Mouse (Mus musculus) liver, adult 2 months (tissue): ENCODE data around the gene Mblac2. TPM values are rescaled to one million over a fixed set of nuclear protein-coding genes. Genes with fewer than 3 reads are reported as not detected.
A peak's percentile ranks its signal among the peaks of the same experiment; 100 is the strongest.

Experiments
- DNase-seq: peaks from one replicate; pipeline ENCODE4 v3.0.0-alpha.2; 2011; ENCODE audit warnings: low read depth, low spot score; ENCODE audit errors: extremely low read depth
- H3K27ac ChIP-seq: fragments of 200-500 bp; replicated peaks from 2 replicates; pipeline ENCODE4 v1.5.1; 2012; ENCODE audit warnings: low read depth, mild to moderate bottlenecking, control low read depth, inconsistent platforms, low read length; ENCODE audit not compliant: insufficient read depth
- H3K27me3 ChIP-seq: fragments of 200-500 bp; 2 replicates; pipeline ENCODE4 v1.6.1; 2012; ENCODE audit warnings: mild to moderate bottlenecking, moderate library complexity, low read length, inconsistent platforms; ENCODE audit not compliant: control insufficient read depth, insufficient read depth
- H3K36me3 ChIP-seq: fragments of 200-500 bp; 2 replicates; pipeline ENCODE4 v1.6.1; 2012; ENCODE audit warnings: low read length, inconsistent platforms; ENCODE audit not compliant: control insufficient read depth, insufficient read depth
- H3K4me1 ChIP-seq: fragments of 200-500 bp; 2 replicates; pipeline ENCODE4 v1.6.1; 2011; ENCODE audit warnings: low read length; ENCODE audit not compliant: control insufficient read depth, insufficient read depth
- H3K4me3 ChIP-seq: fragments of 200-500 bp; 2 replicates; pipeline ENCODE4 v1.5.1; 2011; ENCODE audit warnings: low read depth, mild to moderate bottlenecking, control low read depth, low read length, moderate library complexity; ENCODE audit not compliant: insufficient read depth
- H3K79me2 ChIP-seq: fragments of 200-500 bp; 2 replicates; pipeline ENCODE4 v1.6.1; 2012; ENCODE audit warnings: inconsistent platforms, mild to moderate bottlenecking, low read length, moderate library complexity; ENCODE audit not compliant: control insufficient read depth, insufficient read depth
- H3K9ac ChIP-seq: fragments of 200-500 bp; 2 replicates; pipeline ENCODE4 v1.6.1; 2012; ENCODE audit warnings: low read depth, mild to moderate bottlenecking, control low read depth, inconsistent platforms, low read length
- CTCF ChIP-seq: fragments of 200-500 bp; IDR thresholded peaks from 2 replicates; pipeline ENCODE4 v1.5.1; 2011; ENCODE audit warnings: low read depth, low read length, control low read depth
- POLR2A ChIP-seq: fragments of 200-500 bp; IDR thresholded peaks from 2 replicates; pipeline ENCODE4 v1.6.1; 2011; ENCODE audit warnings: low read length, control low read depth; ENCODE audit not compliant: insufficient read depth; ENCODE audit errors: extremely low read depth
- WGBS: fragments of 180-500 bp; shearing (Covaris S2); methylation state at CpG from one replicate; pipeline ENCODE4 v1.1.7; 2018; 5-methylcytosine and 5-hydroxymethylcytosine counted together
- polyA plus RNA-seq: library from polyadenylated mRNA; depleted of rRNA; stranded (reverse); fragments of >200 nt; gene quantifications from 2 replicates; pipeline ENCODE4 v1.2.3, GENCODE M21; 2012; rRNA removed
- total RNA-seq: library from RNA; depleted of rRNA; stranded (reverse); fragments of >200 nt; gene quantifications from 2 replicates; pipeline ENCODE4 v1.2.3, GENCODE M21; 2014; rRNA removed

Mblac2 gene
- total RNA-seq (5.8 and 6.3 TPM in 2 replicates), polyA plus RNA-seq (4.9 and 5.5 TPM in 2 replicates)

GRCm38 (mm10) chr13:81710775-81711545 lies at the start of gene Mblac2, which contains the start of gene Polr3g:
Gene Mblac2 (plus strand): TSS chr13:81711341.
Gene Polr3g (minus strand): TSS chr13:81711013.
- peak; percentile 90 for DNase-seq
- Histone ChIP-seq H3K36me3 (no peaks in the 10 kb centered on the region), H3K4me3 (peak within 1 kb of the TSS; percentile 72), H3K27me3 (no peaks in the 10 kb centered on the region), H3K4me1 (peaks cover 8% of the 10 kb centered on the region), H3K27ac (peak within 1 kb of the TSS; percentile 80), H3K9ac (peak within 1 kb of the TSS; percentile 82), H3K79me2 (peaks cover 9% of the 10 kb centered on the region)
- under 1% methylated on average over 61 of the region's 61 CpGs for WGBS
- TF ChIP-seq POLR2A (peak; percentile 65; the same call in 1 of the 2 replicates), CTCF (no peak)

- no peaks in the 10 kb centered on the region for H3K27me3 ChIP-seq
- peak; percentile 45 for DNase-seq
- no peak overlapping the region for H3K9ac ChIP-seq
- H3K36me3 ChIP-seq = peaks cover 35% of the 10 kb centered on the region
- H3K27ac ChIP-seq = peak overlapping the region; percentile 32; the same call in 1 of the 2 replicates
- peaks cover 11% of the 10 kb centered on the region for H3K4me1 ChIP-seq
- 42% methylated on average over 12 of the region's 12 CpGs for WGBS
- no peak overlapping the region for H3K4me3 ChIP-seq
- TF ChIP-seq POLR2A = no peak
- TF ChIP-seq CTCF = no peak
- peaks cover 13% of the 10 kb centered on the region; the same call in 1 of the 2 replicates for H3K79me2 ChIP-seq
Observed at GRCm38 (mm10) chr13:81663566-81664330, 47.4 kb upstream of the Mblac2 start.

GRCm38 (mm10) chr13:81664331-81664698 lies 46.8 kb upstream of the Mblac2 start:
- no peak for TF ChIP-seq CTCF
- TF ChIP-seq POLR2A = no peak
- Histone ChIP-seq H3K4me1 (peaks cover 8% of the 10 kb centered on the region), H3K79me2 (peaks cover 13% of the 10 kb centered on the region; the same call in 1 of the 2 replicates), H3K27me3 (no peaks in the 10 kb centered on the region), H3K36me3 (peaks cover 39% of the 10 kb centered on the region), H3K9ac (no peak overlapping the region), H3K4me3 (no peak overlapping the region), H3K27ac (peak overlapping the region; percentile 32; the same call in 1 of the 2 replicates)
- peak; percentile 68 for DNase-seq
- WGBS = 47% methylated on average over 5 of the region's 5 CpGs

- H3K27ac ChIP-seq = no peak overlapping the region
- peaks cover 8% of the 10 kb centered on the region for H3K4me1 ChIP-seq
- no peak for DNase-seq
- peaks cover 8% of the 10 kb centered on the region; the same call in 1 of the 2 replicates for H3K79me2 ChIP-seq
- no peak overlapping the region for H3K9ac ChIP-seq
- peaks cover 50% of the 10 kb centered on the region for H3K36me3 ChIP-seq
- H3K4me3 ChIP-seq = no peak overlapping the region
- H3K27me3 ChIP-seq = no peaks in the 10 kb centered on the region
- WGBS = 84% methylated on average over 5 of the region's 5 CpGs
- TF ChIP-seq POLR2A (no peak), CTCF (no peak)
Observed at GRCm38 (mm10) chr13:81667713-81668112, 43.4 kb upstream of the Mblac2 start.

GRCm38 (mm10) chr13:81675333-81675732 lies 35.8 kb upstream of the Mblac2 start:
- no peak for DNase-seq

More at GRCm38 (mm10) chr13:81675333-81675732, 35.8 kb upstream of the Mblac2 start:
- Histone ChIP-seq H3K36me3 (peaks cover 33% of the 10 kb centered on the region), H3K27ac (no peak overlapping the region), H3K9ac (no peak overlapping the region), H3K79me2 (no peaks in the 10 kb centered on the region), H3K27me3 (no peaks in the 10 kb centered on the region), H3K4me3 (no peak overlapping the region), H3K4me1 (no peaks in the 10 kb centered on the region)
- WGBS = 80% methylated on average over 8 of the region's 8 CpGs
- TF ChIP-seq CTCF (no peak), POLR2A (no peak)
